Mouse (Mus musculus): ENCODE data around the gene Slc16a9. TPM values are rescaled to one million over a fixed set of nuclear protein-coding genes. Genes with fewer than 3 reads are reported as not detected.

Slc16a9 gene
- polyA plus RNA-seq, 1 experiment from 2014 or later = 0.16 TPM

- Histone ChIP-seq H3K36me3 (ENCODE audit: control insufficient read depth, insufficient read depth, low read length) (no peaks in the 10 kb centered on the region), H3K4me3 (ENCODE audit: low read depth, low read length) (no peak overlapping the region), H3K9ac (ENCODE audit: low read length) (no peak overlapping the region), H3K4me1 (ENCODE audit: control insufficient read depth, insufficient read depth, low read length) (no peaks in the 10 kb centered on the region), H3K4me2 (ENCODE audit: low read depth, severe bottlenecking) (no peak overlapping the region), H3K27ac (replicated peaks; ENCODE audit: low read depth, low read length) (no peak overlapping the region), H3K27me3 (ENCODE audit: control insufficient read depth, insufficient read depth, low read length) (no peaks in the 10 kb centered on the region), H3K9me3 (ENCODE audit: control insufficient read depth, low read length) (no peaks in the 10 kb centered on the region)
- 87% methylated on average over 15 of the region's 15 CpGs for WGBS
- no peak for ATAC-seq (ENCODE audit: insufficient number of reproducible peaks, low FRiP score, low TSS enrichment, low read depth)
- DNase-seq (ENCODE audit: low spot score) = no peak
These were observed 10.8 kb downstream of the Slc16a9 start for GRCm38 (mm10) chr10:70255601-70256210.

- no peak overlapping the region for H3K9ac ChIP-seq (ENCODE audit: low read length)
- 80% methylated on average over 4 of the region's 4 CpGs for WGBS
- no peaks in the 10 kb centered on the region for H3K4me1 ChIP-seq (ENCODE audit: control insufficient read depth, insufficient read depth, low read length)
- no peak for DNase-seq (ENCODE audit: low spot score)
- no peak for ATAC-seq (ENCODE audit: insufficient number of reproducible peaks, low FRiP score, low TSS enrichment, low read depth)
- H3K4me3 ChIP-seq (ENCODE audit: low read depth, low read length) = no peak overlapping the region
- no peak overlapping the region for H3K4me2 ChIP-seq (ENCODE audit: low read depth, severe bottlenecking)
- H3K36me3 ChIP-seq (ENCODE audit: control insufficient read depth, insufficient read depth, low read length) = no peaks in the 10 kb centered on the region
- no peaks in the 10 kb centered on the region for H3K9me3 ChIP-seq (ENCODE audit: control insufficient read depth, low read length)
- no peaks in the 10 kb centered on the region for H3K27me3 ChIP-seq (ENCODE audit: control insufficient read depth, insufficient read depth, low read length)
- no peak overlapping the region for H3K27ac ChIP-seq (replicated peaks; ENCODE audit: low read depth, low read length)
These were observed 12.1 kb downstream of the Slc16a9 start for GRCm38 (mm10) chr10:70257029-70257428.

- Histone ChIP-seq H3K27me3 (ENCODE audit: control insufficient read depth, insufficient read depth, low read length) (no peaks in the 10 kb centered on the region), H3K36me3 (ENCODE audit: control insufficient read depth, insufficient read depth, low read length) (no peaks in the 10 kb centered on the region), H3K27ac (replicated peaks; ENCODE audit: low read depth, low read length) (no peak overlapping the region), H3K9me3 (ENCODE audit: control insufficient read depth, low read length) (no peaks in the 10 kb centered on the region), H3K4me2 (ENCODE audit: low read depth, severe bottlenecking) (no peak overlapping the region), H3K9ac (ENCODE audit: low read length) (no peak overlapping the region), H3K4me3 (ENCODE audit: low read depth, low read length) (no peak overlapping the region), H3K4me1 (ENCODE audit: control insufficient read depth, insufficient read depth, low read length) (no peaks in the 10 kb centered on the region)
- no peak for ATAC-seq (ENCODE audit: insufficient number of reproducible peaks, low FRiP score, low TSS enrichment, low read depth)
- DNase-seq (ENCODE audit: low spot score) = no peak
- WGBS = 76% methylated on average over 4 of the region's 4 CpGs
These were observed 16.0 kb downstream of the Slc16a9 start for GRCm38 (mm10) chr10:70260904-70261303.

- H3K27me3 ChIP-seq (ENCODE audit: control insufficient read depth, insufficient read depth, low read length) = no peaks in the 10 kb centered on the region
- 68% methylated on average over 3 of the region's 3 CpGs for WGBS
- H3K4me2 ChIP-seq (ENCODE audit: low read depth, severe bottlenecking) = no peak overlapping the region
- no peak overlapping the region for H3K4me3 ChIP-seq (ENCODE audit: low read depth, low read length)
- no peaks in the 10 kb centered on the region for H3K36me3 ChIP-seq (ENCODE audit: control insufficient read depth, insufficient read depth, low read length)
- H3K9me3 ChIP-seq (ENCODE audit: control insufficient read depth, low read length) = no peaks in the 10 kb centered on the region
- H3K27ac ChIP-seq (replicated peaks; ENCODE audit: low read depth, low read length) = no peak overlapping the region
- DNase-seq (ENCODE audit: low spot score) = no peak
- no peak overlapping the region for H3K9ac ChIP-seq (ENCODE audit: low read length)
- H3K4me1 ChIP-seq (ENCODE audit: control insufficient read depth, insufficient read depth, low read length) = no peaks in the 10 kb centered on the region
- no peak for ATAC-seq (ENCODE audit: insufficient number of reproducible peaks, low FRiP score, low TSS enrichment, low read depth)
These were observed 17.2 kb downstream of the Slc16a9 start for GRCm38 (mm10) chr10:70262051-70262450.

GRCm38 (mm10) chr10:70263681-70264189 is 18.8 kb downstream of the Slc16a9 start:
- Histone ChIP-seq H3K27ac (replicated peaks; ENCODE audit: low read depth, low read length) (no peak overlapping the region), H3K4me1 (ENCODE audit: control insufficient read depth, insufficient read depth, low read length) (no peaks in the 10 kb centered on the region), H3K27me3 (ENCODE audit: control insufficient read depth, insufficient read depth, low read length) (no peaks in the 10 kb centered on the region), H3K9me3 (ENCODE audit: control insufficient read depth, low read length) (no peaks in the 10 kb centered on the region), H3K4me2 (ENCODE audit: low read depth, severe bottlenecking) (no peak overlapping the region), H3K9ac (ENCODE audit: low read length) (no peak overlapping the region), H3K36me3 (ENCODE audit: control insufficient read depth, insufficient read depth, low read length) (no peaks in the 10 kb centered on the region), H3K4me3 (ENCODE audit: low read depth, low read length) (no peak overlapping the region)
- WGBS = 95% methylated on average over 4 of the region's 4 CpGs
- DNase-seq (ENCODE audit: low spot score) (no peak), ATAC-seq (ENCODE audit: insufficient number of reproducible peaks, low FRiP score, low TSS enrichment, low read depth) (no peak)

- Histone ChIP-seq H3K9me3 (ENCODE audit: control insufficient read depth, low read length) (no peaks in the 10 kb centered on the region), H3K4me3 (ENCODE audit: low read depth, low read length) (no peak overlapping the region), H3K36me3 (ENCODE audit: control insufficient read depth, insufficient read depth, low read length) (no peaks in the 10 kb centered on the region), H3K4me1 (ENCODE audit: control insufficient read depth, insufficient read depth, low read length) (no peaks in the 10 kb centered on the region), H3K4me2 (ENCODE audit: low read depth, severe bottlenecking) (no peak overlapping the region), H3K27ac (replicated peaks; ENCODE audit: low read depth, low read length) (no peak overlapping the region), H3K9ac (ENCODE audit: low read length) (no peak overlapping the region), H3K27me3 (ENCODE audit: control insufficient read depth, insufficient read depth, low read length) (no peaks in the 10 kb centered on the region)
- WGBS = 87% methylated on average over 9 of the region's 9 CpGs
- ATAC-seq (ENCODE audit: insufficient number of reproducible peaks, low FRiP score, low TSS enrichment, low read depth) = no peak
- DNase-seq (ENCODE audit: low spot score) = no peak
These were observed 19.6 kb downstream of the Slc16a9 start for GRCm38 (mm10) chr10:70264337-70265036.

- H3K36me3 ChIP-seq (ENCODE audit: control insufficient read depth, insufficient read depth, low read length) = no peaks in the 10 kb centered on the region
- no peak overlapping the region for H3K4me3 ChIP-seq (ENCODE audit: low read depth, low read length)
- H3K9ac ChIP-seq (ENCODE audit: low read length) = no peak overlapping the region
- ATAC-seq (ENCODE audit: insufficient number of reproducible peaks, low FRiP score, low TSS enrichment, low read depth) (no peak), DNase-seq (ENCODE audit: low spot score) (no peak)
- no peak overlapping the region for H3K27ac ChIP-seq (replicated peaks; ENCODE audit: low read depth, low read length)
- 92% methylated on average over 6 of the region's 6 CpGs for WGBS
- H3K4me2 ChIP-seq (ENCODE audit: low read depth, severe bottlenecking) = no peak overlapping the region
- H3K9me3 ChIP-seq (ENCODE audit: control insufficient read depth, low read length) = no peaks in the 10 kb centered on the region
- no peaks in the 10 kb centered on the region for H3K4me1 ChIP-seq (ENCODE audit: control insufficient read depth, insufficient read depth, low read length)
- H3K27me3 ChIP-seq (ENCODE audit: control insufficient read depth, insufficient read depth, low read length) = no peaks in the 10 kb centered on the region
These were observed 21.6 kb downstream of the Slc16a9 start for GRCm38 (mm10) chr10:70266501-70266900.

- Histone ChIP-seq H3K9ac (ENCODE audit: low read length) (no peak overlapping the region), H3K4me1 (ENCODE audit: control insufficient read depth, insufficient read depth, low read length) (no peaks in the 10 kb centered on the region), H3K4me2 (ENCODE audit: low read depth, severe bottlenecking) (no peak overlapping the region), H3K27ac (replicated peaks; ENCODE audit: low read depth, low read length) (no peak overlapping the region), H3K9me3 (ENCODE audit: control insufficient read depth, low read length) (no peaks in the 10 kb centered on the region), H3K36me3 (ENCODE audit: control insufficient read depth, insufficient read depth, low read length) (no peaks in the 10 kb centered on the region), H3K4me3 (ENCODE audit: low read depth, low read length) (no peak overlapping the region), H3K27me3 (ENCODE audit: control insufficient read depth, insufficient read depth, low read length) (no peaks in the 10 kb centered on the region)
- ATAC-seq (ENCODE audit: insufficient number of reproducible peaks, low FRiP score, low TSS enrichment, low read depth) (no peak), DNase-seq (ENCODE audit: low spot score) (no peak)
- 83% methylated on average over 23 of the region's 23 CpGs for WGBS
These were observed 23.9 kb downstream of the Slc16a9 start for GRCm38 (mm10) chr10:70268581-70269446.

All from limb, embryonic 11.5 days (tissue).